In the genomic region with DNA sequence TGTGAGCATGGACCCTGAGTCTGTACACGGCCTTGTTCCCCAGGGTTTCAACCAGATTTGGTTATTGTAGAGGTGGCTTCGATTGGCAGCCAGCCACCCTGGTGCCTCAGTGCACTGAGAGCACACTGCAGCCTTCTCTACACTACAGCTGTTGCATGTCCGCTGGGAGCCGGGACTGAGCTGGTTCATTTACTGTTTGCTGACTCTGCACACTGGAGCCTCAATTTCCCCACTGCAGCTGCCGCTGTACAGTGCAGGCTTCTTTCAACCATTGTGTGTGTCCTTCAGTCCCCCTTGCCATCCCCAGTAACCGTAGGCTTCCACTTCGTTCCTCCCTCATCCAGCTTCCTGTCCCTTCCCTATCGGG, we compare ENCODE assay signal across 8 mouse cellular contexts. TPM values are rescaled to one million over a fixed set of nuclear protein-coding genes. Genes with fewer than 3 reads are reported as not detected.
DNase-seq lines count a peak whose midpoint lies in the region; ATAC-seq and TF ChIP-seq lines count a peak whose summit lies in the region.

No protein-coding gene starts in this region.

- 8% methylated on average over 8 of the region's 8 CpGs for WGBS in lung, embryonic 15.5 days
- WGBS in forebrain, embryonic 10.5 days = 13% methylated on average over 8 of the region's 8 CpGs
- 9% methylated on average over 8 of the region's 8 CpGs for WGBS in limb, embryonic 14.5 days
- WGBS in stomach, postnatal 0 days = 11% methylated on average over 8 of the region's 8 CpGs

- no peaks in the 10 kb centered on the region for H3K27me3 ChIP-seq in lung, embryonic 15.5 days
- H3K27me3 ChIP-seq in forebrain, embryonic 10.5 days (ENCODE audit: poor library complexity, severe bottlenecking) = peaks cover 12% of the 10 kb centered on the region
- H3K27me3 ChIP-seq in limb, embryonic 14.5 days (ENCODE audit: control insufficient read depth, insufficient read depth, low read length) = no peaks in the 10 kb centered on the region
- H3K27me3 ChIP-seq in stomach, postnatal 0 days (ENCODE audit: control insufficient read depth, insufficient read depth, low read length) = no peaks in the 10 kb centered on the region

- H3K4me3 ChIP-seq in lung, embryonic 15.5 days = peak overlapping the region; percentile 93
- peak overlapping the region; percentile 69 for H3K4me3 ChIP-seq in forebrain, embryonic 10.5 days
- H3K4me3 ChIP-seq in limb, embryonic 14.5 days (replicated peaks; ENCODE audit: low read length) = peak overlapping the region; percentile 91
- H3K4me3 ChIP-seq in stomach, postnatal 0 days (ENCODE audit: low read depth, low read length) = peak overlapping the region; percentile 98

- H3K4me1 ChIP-seq in lung, embryonic 15.5 days = peaks cover 42% of the 10 kb centered on the region
- H3K4me1 ChIP-seq in forebrain, embryonic 10.5 days = peaks cover 70% of the 10 kb centered on the region
- H3K4me1 ChIP-seq in limb, embryonic 14.5 days (ENCODE audit: control insufficient read depth, insufficient read depth, low read length) = peaks cover 36% of the 10 kb centered on the region
- peaks cover 17% of the 10 kb centered on the region for H3K4me1 ChIP-seq in stomach, postnatal 0 days (replicated peaks; ENCODE audit: control insufficient read depth, insufficient read depth)

- TF ChIP-seq CTCF in stomach, postnatal 0 days (IDR thresholded peaks at IDR 0.05; ENCODE audit: low read depth) = no peak

- TF ChIP-seq POLR2A in limb, embryonic 14.5 days (IDR thresholded peaks at IDR 0.05; ENCODE audit: borderline replicate concordance, extremely low read depth, insufficient read depth, insufficient read length) = no peak

- peak overlapping the region; percentile 92 for H3K4me2 ChIP-seq in lung, embryonic 15.5 days
- H3K4me2 ChIP-seq in limb, embryonic 14.5 days (replicated peaks; ENCODE audit: low read depth, low read length, severe bottlenecking) = peak overlapping the region; percentile 71
- H3K4me2 ChIP-seq in stomach, postnatal 0 days (replicated peaks; ENCODE audit: low read depth) = peak overlapping the region; percentile 87

- no peaks in the 10 kb centered on the region for H3K36me3 ChIP-seq in lung, embryonic 15.5 days
- no peaks in the 10 kb centered on the region for H3K36me3 ChIP-seq in forebrain, embryonic 10.5 days (replicated peaks)
- H3K36me3 ChIP-seq in limb, embryonic 14.5 days (ENCODE audit: control insufficient read depth, insufficient read depth, low read length) = no peaks in the 10 kb centered on the region
- H3K36me3 ChIP-seq in stomach, postnatal 0 days (ENCODE audit: control insufficient read depth, insufficient read depth, low read length) = no peaks in the 10 kb centered on the region

- H3K9me3 ChIP-seq in lung, embryonic 15.5 days = no peaks in the 10 kb centered on the region
- H3K9me3 ChIP-seq in forebrain, embryonic 10.5 days = no peaks in the 10 kb centered on the region
- no peaks in the 10 kb centered on the region for H3K9me3 ChIP-seq in limb, embryonic 14.5 days (ENCODE audit: control insufficient read depth, low read length)
- H3K9me3 ChIP-seq in stomach, postnatal 0 days (ENCODE audit: control insufficient read depth, low read length) = no peaks in the 10 kb centered on the region

- no peak for TF ChIP-seq EP300 in stomach, postnatal 0 days (optimal IDR thresholded peaks at IDR 0.05)

- peak overlapping the region; percentile 97 for H3K27ac ChIP-seq in lung, embryonic 15.5 days
- peak overlapping the region; percentile 97 for H3K27ac ChIP-seq in forebrain, embryonic 10.5 days
- peak overlapping the region; percentile 72 for H3K27ac ChIP-seq in limb, embryonic 14.5 days (replicated peaks; ENCODE audit: low read depth, low read length)
- H3K27ac ChIP-seq in stomach, postnatal 0 days (replicated peaks) = peak overlapping the region; percentile 99

- peak overlapping the region; percentile 94 for H3K9ac ChIP-seq in lung, embryonic 15.5 days
- peak overlapping the region; percentile 34; the same call in 1 of the 2 replicates for H3K9ac ChIP-seq in limb, embryonic 14.5 days (ENCODE audit: low read depth, low read length, severe bottlenecking)
- peak overlapping the region; percentile 98 for H3K9ac ChIP-seq in stomach, postnatal 0 days (ENCODE audit: low read length)

- DNase-seq in embryo, embryonic 10 days (ENCODE audit: low spot score) = peak; percentile 43
- DNase-seq in embryo, embryonic 9.5 days (ENCODE audit: extremely low spot score) = no peak
- no peak for DNase-seq in lung, postnatal 14 days
- DNase-seq in forebrain, embryonic 10.5 days (ENCODE audit: extremely low spot score, low spot score) = no peak
- DNase-seq in limb, embryonic 14.5 days (ENCODE audit: low spot score) = no peak
- no peak for DNase-seq in stomach, postnatal 0 days (ENCODE audit: low spot score)
- DNase-seq in adrenal gland, adult 8-10 months = no peak

- ATAC-seq in lung, embryonic 15.5 days (ENCODE audit: borderline replicate concordance, extremely low read depth, low FRiP score, low TSS enrichment) = peak; percentile 32; the same call in 1 of the 2 replicates
- no peak for ATAC-seq in limb, embryonic 14.5 days (ENCODE audit: low FRiP score, low read depth)
- no peak for ATAC-seq in stomach, postnatal 0 days (ENCODE audit: low FRiP score, low TSS enrichment)

RNA-seq across cellular contexts. Expression of a gene that starts 0.4 kb away (rescaled TPM):
- 35.6 and 35.8 TPM in 2 replicates for polyA plus RNA-seq in lung, embryonic 15.5 days (2015; fragmentation: Nextera tagmentation; extraction: Ambion mirVana)
- 9.5 and 10.9 TPM in 2 replicates for polyA plus RNA-seq in forebrain, embryonic 10.5 days (2016; fragmentation: Nextera tagmentation; extraction: Ambion mirVana)
- 149 and 157 TPM in 2 replicates for polyA plus RNA-seq in limb, embryonic 14.5 days (2012; rRNA removed)
- 55.9 and 63.2 TPM in 2 replicates for polyA plus RNA-seq in limb, embryonic 14.5 days (2014; fragmentation: Nextera tagmentation; extraction: Ambion mirVana)
- 24.0 and 24.5 TPM in 2 replicates for polyA plus RNA-seq in stomach, postnatal 0 days (2015; fragmentation: Nextera tagmentation; extraction: Ambion mirVana)
- total RNA-seq in adrenal gland, adult 8-10 months (2022) = 100 to 1,000 TPM in 1 of 4 experiments, 10 to 100 TPM in 3; 67.1 to 111 (median 82.9) TPM

RNA-seq across cellular contexts. Expression of a gene that starts 10.8 kb away (rescaled TPM):
- polyA plus RNA-seq in lung, embryonic 15.5 days (2015; fragmentation: Nextera tagmentation; extraction: Ambion mirVana) = 51.9 and 53.0 TPM in 2 replicates
- polyA plus RNA-seq in forebrain, embryonic 10.5 days (2016; fragmentation: Nextera tagmentation; extraction: Ambion mirVana) = 69.7 and 77.3 TPM in 2 replicates
- polyA plus RNA-seq in limb, embryonic 14.5 days (2012; rRNA removed) = 83.4 and 104 TPM in 2 replicates
- 43.9 and 48.3 TPM in 2 replicates for polyA plus RNA-seq in limb, embryonic 14.5 days (2014; fragmentation: Nextera tagmentation; extraction: Ambion mirVana)
- 16.5 and 18.7 TPM in 2 replicates for polyA plus RNA-seq in stomach, postnatal 0 days (2015; fragmentation: Nextera tagmentation; extraction: Ambion mirVana)
- 10 to 100 TPM; 47.7 to 63.3 (median 55.7) TPM for total RNA-seq in adrenal gland, adult 8-10 months (2022)

RNA-seq across cellular contexts. Expression of a gene that starts 35.1 kb away (rescaled TPM):
- polyA plus RNA-seq in lung, embryonic 15.5 days (2015; fragmentation: Nextera tagmentation; extraction: Ambion mirVana) = 1.0 and 1.5 TPM in 2 replicates
- 1.5 TPM in 2 replicates for polyA plus RNA-seq in forebrain, embryonic 10.5 days (2016; fragmentation: Nextera tagmentation; extraction: Ambion mirVana)
- polyA plus RNA-seq in limb, embryonic 14.5 days (2012; rRNA removed) = 1.8 and 2.5 TPM in 2 replicates
- polyA plus RNA-seq in limb, embryonic 14.5 days (2014; fragmentation: Nextera tagmentation; extraction: Ambion mirVana) = 1.2 and 1.4 TPM in 2 replicates
- polyA plus RNA-seq in stomach, postnatal 0 days (2015; fragmentation: Nextera tagmentation; extraction: Ambion mirVana) = 7.5 and 7.9 TPM in 2 replicates
- total RNA-seq in adrenal gland, adult 8-10 months (2022) = 100 to 1,000 TPM; 140 to 286 (median 201) TPM

RNA-seq across cellular contexts. Expression of a gene that starts 38.9 kb away (rescaled TPM):
- not detected in 2 replicates for polyA plus RNA-seq in lung, embryonic 15.5 days (2015; fragmentation: Nextera tagmentation; extraction: Ambion mirVana)
- not detected in 2 replicates for polyA plus RNA-seq in forebrain, embryonic 10.5 days (2016; fragmentation: Nextera tagmentation; extraction: Ambion mirVana)
- 0.11 TPM in 1 of 2 replicates, not detected in the other for polyA plus RNA-seq in limb, embryonic 14.5 days (2012; rRNA removed)
- polyA plus RNA-seq in limb, embryonic 14.5 days (2014; fragmentation: Nextera tagmentation; extraction: Ambion mirVana) = not detected in 2 replicates
- polyA plus RNA-seq in stomach, postnatal 0 days (2015; fragmentation: Nextera tagmentation; extraction: Ambion mirVana) = 0.08 and 0.11 TPM in 2 replicates
- not detected for total RNA-seq in adrenal gland, adult 8-10 months (2022)

RNA-seq across cellular contexts. Expression of a gene that starts 55.3 kb away (rescaled TPM):
- polyA plus RNA-seq in lung, embryonic 15.5 days (2015; fragmentation: Nextera tagmentation; extraction: Ambion mirVana) = 21.1 and 21.2 TPM in 2 replicates
- 22.9 and 24.1 TPM in 2 replicates for polyA plus RNA-seq in forebrain, embryonic 10.5 days (2016; fragmentation: Nextera tagmentation; extraction: Ambion mirVana)
- polyA plus RNA-seq in limb, embryonic 14.5 days (2012; rRNA removed) = 76.9 and 81.1 TPM in 2 replicates
- polyA plus RNA-seq in limb, embryonic 14.5 days (2014; fragmentation: Nextera tagmentation; extraction: Ambion mirVana) = 19.8 and 23.5 TPM in 2 replicates
- polyA plus RNA-seq in stomach, postnatal 0 days (2015; fragmentation: Nextera tagmentation; extraction: Ambion mirVana) = 11.3 and 13.8 TPM in 2 replicates
- total RNA-seq in adrenal gland, adult 8-10 months (2022) = 10 to 100 TPM; 93.5 to 98.5 (median 93.7) TPM

Comparison
In these comparisons a context has a peak if more than half of its experiments do, and no peak if none do; other contexts are left out.
1. H3K9ac ChIP-seq: peak in every context shown above with its lines; median percentile 98 in stomach, postnatal 0 days; 94 in lung, embryonic 15.5 days; 34 in limb, embryonic 14.5 days.